In genomic region chr5:136863961-136864674, GRCm38 (mm10) we compare ENCODE assay signal across 9 mouse cellular contexts. TPM values are rescaled to one million over a fixed set of nuclear protein-coding genes. Genes with fewer than 3 reads are reported as not detected.
DNase-seq lines count a peak whose midpoint lies in the region; ATAC-seq lines count a peak whose summit lies in the region.
"Had no signal": no experiment of that assay in that cellular context is flagged by ENCODE, and none has a peak within 500 bp of the region (broad histone marks: within the 10 kb centered on the region; RNA-seq: fewer than 3 reads in every experiment).

No protein-coding gene starts in this region.

- H3K36me3 ChIP-seq in hindbrain, embryonic 16.5 days (ENCODE audit: control insufficient read depth, insufficient read depth, low read length), result no peaks in the 10 kb centered on the region
- peaks cover 28% of the 10 kb centered on the region for H3K36me3 ChIP-seq in limb, embryonic 10.5 days
- no peaks in the 10 kb centered on the region for H3K36me3 ChIP-seq in midbrain, embryonic 14.5 days (ENCODE audit: control insufficient read depth, insufficient read depth, low read length)
- H3K36me3 ChIP-seq in stomach, embryonic 15.5 days, result no peaks in the 10 kb centered on the region

- intact Hi-C loops in gastrocnemius, postnatal 14 days (cut with DNase I; ENCODE audit: low total_unique reads), result no loop called here

- H3K27ac ChIP-seq in hindbrain, embryonic 16.5 days (ENCODE audit: low read depth, low read length), result no peak overlapping the region
- peak overlapping the region; percentile 97 for H3K27ac ChIP-seq in limb, embryonic 10.5 days
- peak overlapping the region; percentile 60; the same call in 1 of the 2 replicates for H3K27ac ChIP-seq in midbrain, embryonic 14.5 days (replicated peaks; ENCODE audit: low read depth, low read length)
- H3K27ac ChIP-seq in stomach, embryonic 15.5 days, result peak overlapping the region; percentile 85
- H3K27ac ChIP-seq: macrophage had no signal

- H3K4me1 ChIP-seq in hindbrain, embryonic 16.5 days (ENCODE audit: control insufficient read depth, insufficient read depth, low read depth, low read length), result peaks cover 9% of the 10 kb centered on the region
- H3K4me1 ChIP-seq in limb, embryonic 10.5 days, result peaks cover 80% of the 10 kb centered on the region
- peaks cover 12% of the 10 kb centered on the region for H3K4me1 ChIP-seq in midbrain, embryonic 14.5 days (ENCODE audit: control insufficient read depth, insufficient read depth, low read length)
- peaks cover 6% of the 10 kb centered on the region; the same call in 1 of the 2 replicates for H3K4me1 ChIP-seq in stomach, embryonic 15.5 days

- WGBS in hindbrain, embryonic 16.5 days, result 17% methylated on average over 14 of the region's 14 CpGs
- WGBS in limb, embryonic 10.5 days, result 6% methylated on average over 14 of the region's 14 CpGs
- 26% methylated on average over 14 of the region's 14 CpGs for WGBS in midbrain, embryonic 14.5 days
- WGBS in stomach, embryonic 15.5 days, result 15% methylated on average over 14 of the region's 14 CpGs

- DNase-seq in CD4-positive helper T cell, adult 2 months (ENCODE audit: low read depth, low spot score), result peak; percentile 50
- DNase-seq in c-Kit-positive CD71-negative TER-119-negative erythroid progenitor cells, embryonic 14.5 days (ENCODE audit: low read depth), result peak; percentile 52
- peak; percentile 80 for DNase-seq in gastrocnemius, postnatal 14 days
- peak; percentile 87 for DNase-seq in limb, embryonic 10.5 days (ENCODE audit: low spot score)
- peak; percentile 63 for DNase-seq in midbrain, embryonic 14.5 days
- no peak for DNase-seq in cerebellum, adult 18-20 months

- H3K9me3 ChIP-seq in hindbrain, embryonic 16.5 days (ENCODE audit: control insufficient read depth, low read length), result no peaks in the 10 kb centered on the region
- H3K9me3 ChIP-seq in limb, embryonic 10.5 days (replicated peaks), result no peaks in the 10 kb centered on the region
- H3K9me3 ChIP-seq in midbrain, embryonic 14.5 days (ENCODE audit: control insufficient read depth, low read length), result no peaks in the 10 kb centered on the region
- H3K9me3 ChIP-seq in stomach, embryonic 15.5 days, result no peaks in the 10 kb centered on the region

- no peak overlapping the region for H3K4me3 ChIP-seq in hindbrain, embryonic 16.5 days (ENCODE audit: low read length)
- peak overlapping the region; percentile 35 for H3K4me3 ChIP-seq in limb, embryonic 10.5 days
- H3K4me3 ChIP-seq in midbrain, embryonic 14.5 days (replicated peaks; ENCODE audit: low read depth, low read length), result no peak overlapping the region
- no peak overlapping the region for H3K4me3 ChIP-seq in stomach, embryonic 15.5 days (replicated peaks)

- no peaks in the 10 kb centered on the region for H3K27me3 ChIP-seq in hindbrain, embryonic 16.5 days (replicated peaks; ENCODE audit: control insufficient read depth, insufficient read depth, low read length)
- H3K27me3 ChIP-seq in limb, embryonic 10.5 days (ENCODE audit: low read depth, poor library complexity, severe bottlenecking), result no peaks in the 10 kb centered on the region
- no peaks in the 10 kb centered on the region for H3K27me3 ChIP-seq in midbrain, embryonic 14.5 days (ENCODE audit: control insufficient read depth, insufficient read depth, low read length)
- no peaks in the 10 kb centered on the region for H3K27me3 ChIP-seq in stomach, embryonic 15.5 days (replicated peaks)

- H3K9ac ChIP-seq in hindbrain, embryonic 16.5 days (ENCODE audit: low read depth, low read length), result no peak overlapping the region
- 0 out of 2 replicates have a peak overlapping the region, but pooled peaks have one; percentile 7 for H3K9ac ChIP-seq in midbrain, embryonic 14.5 days (replicated peaks; ENCODE audit: low read length)
- no peak overlapping the region for H3K9ac ChIP-seq in stomach, embryonic 15.5 days

- no peak overlapping the region for H3K4me2 ChIP-seq in hindbrain, embryonic 16.5 days (ENCODE audit: low read length)
- H3K4me2 ChIP-seq in midbrain, embryonic 14.5 days (ENCODE audit: low read length), result 0 out of 2 replicates have a peak overlapping the region, but pooled peaks have one; percentile 5
- H3K4me2 ChIP-seq in stomach, embryonic 15.5 days, result no peak overlapping the region

- ATAC-seq in hindbrain, embryonic 16.5 days, result peak; percentile 71
- ATAC-seq in midbrain, embryonic 14.5 days (ENCODE audit: low FRiP score, low TSS enrichment), result no peak
- peak; percentile 76 for ATAC-seq in stomach, embryonic 15.5 days (ENCODE audit: insufficient read depth, low FRiP score, low read depth)

RNA-seq across cellular contexts. Expression of gene Col26a1, which starts 18.9 kb away (rescaled TPM):
- 10 to 100 TPM; 11.7 to 13.5 TPM for total RNA-seq in gastrocnemius, postnatal 14 days (2021)
- polyA plus RNA-seq in hindbrain, embryonic 16.5 days (2015; fragmentation: Nextera tagmentation; extraction: Ambion mirVana), result 35.9 and 39.1 TPM in 2 replicates
- 128 TPM in 2 replicates for polyA plus RNA-seq in limb, embryonic 10.5 days (2016; fragmentation: Nextera tagmentation; extraction: Ambion mirVana)
- 8.3 and 16.2 TPM in 2 replicates for polyA plus RNA-seq in midbrain, embryonic 14.5 days (2014; fragmentation: Nextera tagmentation; extraction: Ambion mirVana)
- 20.6 and 25.3 TPM in 2 replicates for polyA plus RNA-seq in stomach, embryonic 15.5 days (2015; fragmentation: Nextera tagmentation; extraction: Ambion mirVana)
- polyA plus RNA-seq: macrophage had no signal

RNA-seq across cellular contexts. Expression of gene Ift22, which starts 43.8 kb away (rescaled TPM):
- 1 to 10 TPM; 5.4 to 6.2 TPM for total RNA-seq in gastrocnemius, postnatal 14 days (2021)
- polyA plus RNA-seq in hindbrain, embryonic 16.5 days (2015; fragmentation: Nextera tagmentation; extraction: Ambion mirVana), result 136 and 142 TPM in 2 replicates
- polyA plus RNA-seq in limb, embryonic 10.5 days (2016; fragmentation: Nextera tagmentation; extraction: Ambion mirVana), result 73.6 and 84.0 TPM in 2 replicates
- 133 and 143 TPM in 2 replicates for polyA plus RNA-seq in midbrain, embryonic 14.5 days (2014; fragmentation: Nextera tagmentation; extraction: Ambion mirVana)
- 59.5 and 62.3 TPM in 2 replicates for polyA plus RNA-seq in stomach, embryonic 15.5 days (2015; fragmentation: Nextera tagmentation; extraction: Ambion mirVana)

Comparison
In these comparisons a context has a peak if more than half of its experiments do, and no peak if none do; other contexts are left out.
1. DNase-seq: peak in CD4-positive helper T cell, adult 2 months (single experiment), c-Kit-positive CD71-negative TER-119-negative erythroid progenitor cells, embryonic 14.5 days (single experiment), gastrocnemius, postnatal 14 days (single experiment), limb, embryonic 10.5 days (single experiment) and midbrain, embryonic 14.5 days (single experiment); none in cerebellum, adult 18-20 months (0 of 2).